Mouse (Mus musculus) liver, adult (tissue): ENCODE data around the gene Coq2.

Source experiments
- GATA4 ChIP-seq: IDR thresholded peaks from 2 replicates; pipeline ENCODE4 v1.6.1; 2014; ENCODE audit warnings: mild to moderate bottlenecking, low read length; ENCODE audit not compliant: insufficient replicate concordance

The Coq2 gene

DNA sequence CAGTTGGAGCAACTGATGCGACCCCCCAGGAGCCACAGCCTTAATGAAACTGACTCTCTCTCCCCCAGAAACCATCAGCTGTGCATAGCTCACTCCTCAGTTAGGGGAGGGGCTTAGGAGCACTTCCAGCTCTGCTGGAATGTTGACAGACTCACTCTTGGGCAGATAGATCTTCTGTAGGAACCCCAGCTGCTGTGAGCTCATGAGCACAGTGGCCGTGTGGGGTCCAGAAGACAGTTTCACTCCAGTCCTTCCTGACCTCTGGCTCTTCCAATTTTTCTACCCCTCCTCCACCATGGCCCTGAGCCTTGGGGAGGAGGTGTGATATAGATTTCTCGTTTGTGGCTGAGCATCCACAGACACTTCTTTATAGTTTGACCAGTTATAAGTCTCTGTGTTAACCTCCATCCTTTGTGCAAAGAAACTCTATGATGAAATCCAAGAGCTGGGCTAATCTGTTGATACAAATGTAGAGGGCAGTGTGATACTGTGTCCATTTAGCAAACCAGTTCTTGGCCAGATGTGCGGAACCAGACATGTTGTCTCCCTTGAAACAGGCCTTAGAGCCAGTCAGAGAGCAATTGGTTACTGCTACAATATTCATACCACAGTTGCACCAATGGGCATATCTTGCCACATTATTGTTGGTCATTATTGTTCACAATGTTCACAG, 67.7 kb downstream of the Coq2 start:
- TF ChIP-seq GATA4 = no peak

DNA sequence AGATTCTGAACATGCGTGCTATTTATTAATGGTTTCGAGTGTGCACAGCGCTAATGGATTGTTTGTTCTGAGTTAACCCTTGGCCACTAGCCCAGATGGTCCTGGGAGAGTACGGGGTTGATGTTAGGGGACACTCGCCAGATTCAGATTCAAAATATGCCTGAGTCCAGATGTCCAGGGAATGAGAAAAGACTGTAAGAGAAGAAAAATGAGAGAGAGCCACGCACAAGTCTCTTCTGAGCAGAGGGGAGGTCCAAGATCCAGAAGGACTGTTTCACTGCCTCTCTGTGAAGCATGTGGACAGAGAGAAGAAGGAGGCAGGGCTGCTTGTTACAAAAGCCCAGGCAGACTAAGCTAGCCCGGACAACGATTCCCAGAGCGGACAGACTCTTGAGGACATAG, 69.1 kb downstream of the Coq2 start:
- TF ChIP-seq GATA4 = no peak
